Mouse (Mus musculus) hindbrain, embryonic 11.5 days (tissue): ENCODE data around the gene Cap2. TPM values are rescaled to one million over a fixed set of nuclear protein-coding genes. Genes with fewer than 3 reads are reported as not detected.

ENCODE experiments used
- ATAC-seq: fragments of 200-750 bp; cut with Nextera tagmentation; 2 replicates; pipeline ENCODE4 v1.8.0; 2017; ENCODE audit warnings: mild to moderate bottlenecking, moderate TSS enrichment, moderate library complexity; ENCODE audit not compliant: low FRiP score
- DNase-seq: peaks from one replicate; pipeline ENCODE4 v3.0.0-alpha.2; 2015; ENCODE audit warnings: low spot score
- H3K27ac ChIP-seq: fragments of 300-500 bp; sonication (generic); 2 replicates; pipeline ENCODE4 v1.5.1; 2014; ENCODE audit warnings: mild to moderate bottlenecking, low read depth, low read length
- H3K27me3 ChIP-seq: fragments of 300-500 bp; sonication (generic); 2 replicates; pipeline ENCODE4 v1.6.1; 2014; ENCODE audit warnings: mild to moderate bottlenecking, low read length, moderate library complexity, mixed read lengths; ENCODE audit not compliant: control insufficient read depth, insufficient read depth
- H3K36me3 ChIP-seq: fragments of 300-500 bp; sonication (generic); 2 replicates; pipeline ENCODE4 v1.6.1; 2014; ENCODE audit warnings: mild to moderate bottlenecking, low read length, moderate library complexity, mixed read lengths; ENCODE audit not compliant: control insufficient read depth, insufficient read depth
- H3K4me1 ChIP-seq: fragments of 300-500 bp; sonication (generic); replicated peaks from 2 replicates; pipeline ENCODE4 v1.6.1; 2014; ENCODE audit warnings: low read length, mixed read lengths; ENCODE audit not compliant: control insufficient read depth, insufficient read depth
- H3K4me2 ChIP-seq: fragments of 300-500 bp; sonication (generic); replicated peaks from 2 replicates; pipeline ENCODE4 v1.6.1; 2014; ENCODE audit warnings: mild to moderate bottlenecking, low read depth, low read length
- H3K4me3 ChIP-seq: fragments of 300-500 bp; sonication (generic); 2 replicates; pipeline ENCODE4 v1.5.1; 2014; ENCODE audit warnings: low read depth, low read length
- H3K9ac ChIP-seq: fragments of 300-500 bp; sonication (generic); 2 replicates; pipeline ENCODE4 v1.6.1; 2014; ENCODE audit warnings: low read depth, low read length
- H3K9me3 ChIP-seq: fragments of 300-500 bp; sonication (generic); 2 replicates; pipeline ENCODE4 v1.6.1; 2016; ENCODE audit warnings: low read length; ENCODE audit not compliant: control insufficient read depth
- whole genome bisulfite sequencing: fragments of 180-500 bp; shearing (Covaris S2); extraction: QIAGEN DNeasy Blood & Tissue Kit; methylation state at CpG from one replicate; pipeline ENCODE4 v1.1.7; 2014; 5-methylcytosine and 5-hydroxymethylcytosine counted together
- polyA plus RNA-seq: library from polyadenylated mRNA; unstranded; fragments of >200 nt; fragmentation: Nextera tagmentation; extraction: Ambion mirVana; gene quantifications from 2 replicates; pipeline ENCODE4 v1.2.1, GENCODE M21; 2014

Cap2 gene
- polyA plus RNA-seq, 1 experiment from 2014 or later: 7.1 TPM

DNA sequence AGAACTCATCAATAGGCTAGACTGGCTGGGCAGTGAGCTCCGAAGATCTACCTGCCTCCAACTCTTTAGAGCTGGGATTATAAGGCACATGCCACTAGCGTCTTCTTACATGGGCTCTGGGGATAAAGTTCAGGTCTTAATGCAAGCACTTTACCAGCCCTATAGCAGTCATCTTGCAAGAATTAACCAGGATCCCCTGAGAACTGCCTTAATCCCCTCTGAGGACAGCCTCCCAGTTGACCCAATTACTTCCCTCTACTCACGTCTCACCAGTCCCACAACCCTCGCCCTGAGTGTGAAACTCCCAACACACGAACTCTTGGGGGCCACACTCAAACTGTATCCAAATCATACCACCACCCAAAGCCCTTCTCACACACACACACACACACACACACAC, 64.3 kb downstream of the Cap2 start:
- no peaks in the 10 kb centered on the region for H3K36me3 ChIP-seq
- H3K4me2 ChIP-seq: no peak overlapping the region
- DNase-seq (no peak), ATAC-seq (no peak)
- no peak overlapping the region for H3K27ac ChIP-seq
- H3K9me3 ChIP-seq: no peaks in the 10 kb centered on the region
- no peak overlapping the region for H3K4me3 ChIP-seq
- no peak overlapping the region for H3K9ac ChIP-seq
- H3K27me3 ChIP-seq: no peaks in the 10 kb centered on the region
- WGBS: 86% methylated on average over 5 of the region's 5 CpGs
- H3K4me1 ChIP-seq: no peaks in the 10 kb centered on the region

- Histone ChIP-seq H3K9ac (no peak overlapping the region), H3K27ac (no peak overlapping the region), H3K4me2 (no peak overlapping the region), H3K27me3 (no peaks in the 10 kb centered on the region), H3K36me3 (no peaks in the 10 kb centered on the region), H3K4me1 (no peaks in the 10 kb centered on the region), H3K4me3 (no peak overlapping the region), H3K9me3 (no peaks in the 10 kb centered on the region)
- ATAC-seq (no peak), DNase-seq (no peak)
- WGBS: 92% methylated on average over 8 of the region's 8 CpGs
Measured at GRCm38 (mm10) chr13:46569469-46569868, 67.8 kb downstream of the Cap2 start.

DNA sequence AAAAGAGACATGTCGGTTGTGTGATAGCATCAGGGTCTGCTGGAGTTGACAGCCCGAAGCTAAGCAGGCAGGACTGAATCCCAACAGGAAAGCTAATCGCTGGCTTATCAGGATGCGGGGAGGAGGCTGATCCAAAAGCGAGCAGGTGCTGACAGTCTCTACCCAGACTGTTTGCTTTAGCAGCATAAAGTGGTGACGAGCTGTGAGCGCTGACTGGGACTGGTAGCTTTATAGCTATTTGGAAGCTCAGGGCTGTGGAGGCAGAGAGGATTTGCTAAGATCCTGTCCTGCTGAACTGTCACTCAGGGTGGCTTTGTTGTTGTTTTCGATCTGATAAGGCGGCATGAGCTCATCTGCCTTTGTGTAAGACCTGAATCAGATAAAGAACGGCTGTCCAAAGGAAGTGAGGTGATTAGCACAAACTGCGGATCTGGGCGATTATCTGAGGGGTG, 69.5 kb downstream of the Cap2 start:
- no peaks in the 10 kb centered on the region for H3K9me3 ChIP-seq
- H3K27ac ChIP-seq: peak overlapping the region; percentile 51
- H3K36me3 ChIP-seq: no peaks in the 10 kb centered on the region
- no peaks in the 10 kb centered on the region for H3K4me1 ChIP-seq
- peak overlapping the region; percentile 32 for H3K4me2 ChIP-seq
- peak; percentile 58 for DNase-seq
- no peaks in the 10 kb centered on the region for H3K27me3 ChIP-seq
- H3K9ac ChIP-seq: peak overlapping the region; percentile 44
- 12% methylated on average over 12 of the region's 12 CpGs for WGBS
- peak overlapping the region; percentile 6; the same call in 1 of the 2 replicates for H3K4me3 ChIP-seq
- ATAC-seq: peak; percentile 56; the same call in 1 of the 2 replicates

DNA sequence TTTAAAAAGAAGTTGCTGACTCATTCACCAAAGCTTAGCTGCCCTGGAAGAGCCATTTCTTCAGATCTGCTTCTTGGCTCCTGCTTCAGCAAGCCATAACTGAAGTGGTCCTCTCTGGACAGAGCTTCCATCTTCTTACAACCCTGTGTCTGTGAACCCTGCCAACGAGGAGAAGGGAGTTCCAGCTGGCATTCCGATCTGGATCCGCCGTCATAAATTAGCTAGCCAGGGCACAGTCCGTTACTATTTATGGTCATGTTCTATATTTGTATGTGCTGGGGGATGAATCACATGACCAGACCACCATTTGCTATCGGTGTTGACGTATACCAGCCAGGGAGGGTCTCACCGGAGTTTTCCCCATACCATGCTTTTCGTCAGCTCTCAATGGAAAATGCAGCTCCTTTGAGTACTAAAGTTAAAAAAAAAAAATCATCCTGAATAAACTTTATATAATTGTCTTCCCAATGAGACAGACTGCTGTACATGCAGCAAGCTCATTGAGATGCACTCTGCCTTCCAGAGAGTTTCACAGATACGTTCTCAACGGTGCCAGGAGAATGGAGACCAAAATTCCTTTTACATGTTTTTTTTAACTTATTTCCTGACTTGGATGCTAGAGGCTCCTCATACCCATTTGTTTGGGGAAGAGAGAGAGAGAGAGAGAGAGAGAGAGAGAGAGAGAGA, 70.5 kb downstream of the Cap2 start:
- no peaks in the 10 kb centered on the region for H3K27me3 ChIP-seq
- ATAC-seq: no peak
- H3K36me3 ChIP-seq: no peaks in the 10 kb centered on the region
- H3K27ac ChIP-seq: no peak overlapping the region
- H3K9ac ChIP-seq: no peak overlapping the region
- no peaks in the 10 kb centered on the region for H3K4me1 ChIP-seq
- peak; percentile 18 for DNase-seq
- 82% methylated on average over 11 of the region's 11 CpGs for WGBS
- H3K4me2 ChIP-seq: no peak overlapping the region
- no peaks in the 10 kb centered on the region for H3K9me3 ChIP-seq
- H3K4me3 ChIP-seq: no peak overlapping the region

GRCm38 (mm10) chr13:46572648-46573163, 71.1 kb downstream of the Cap2 start:
- Histone ChIP-seq H3K4me3 (no peak overlapping the region), H3K4me1 (no peaks in the 10 kb centered on the region), H3K27ac (no peak overlapping the region), H3K27me3 (no peaks in the 10 kb centered on the region), H3K9ac (no peak overlapping the region), H3K4me2 (no peak overlapping the region), H3K9me3 (no peaks in the 10 kb centered on the region), H3K36me3 (no peaks in the 10 kb centered on the region)
- 64% methylated on average over 9 of the region's 9 CpGs for WGBS
- DNase-seq: no peak
- no peak for ATAC-seq

DNA sequence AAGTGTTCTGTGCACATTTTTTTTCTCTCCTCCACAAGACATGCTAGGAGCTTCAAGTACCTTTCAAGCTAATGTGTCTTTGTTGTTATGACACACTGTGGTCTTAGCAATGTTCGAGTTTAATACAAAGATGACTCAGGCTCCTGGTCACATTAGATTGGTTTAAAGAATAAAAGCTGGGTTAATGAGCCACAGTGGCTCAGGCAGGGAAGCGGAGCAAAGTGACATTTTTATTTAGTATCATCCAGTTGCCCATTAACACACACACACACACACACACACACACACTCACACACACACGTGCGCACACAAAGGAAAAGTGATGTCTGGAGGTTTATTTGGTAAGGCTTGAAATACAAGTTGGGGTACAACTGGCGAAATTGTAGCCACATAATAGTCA, 72.6 kb downstream of the Cap2 start:
- no peak for ATAC-seq
- 83% methylated on average over 5 of the region's 5 CpGs for WGBS

GRCm38 (mm10) chr13:46574707-46575106, 73.1 kb downstream of the Cap2 start:
- Histone ChIP-seq H3K27me3 (no peaks in the 10 kb centered on the region), H3K4me3 (no peak overlapping the region), H3K4me2 (no peak overlapping the region), H3K9me3 (no peaks in the 10 kb centered on the region), H3K27ac (no peak overlapping the region), H3K4me1 (no peaks in the 10 kb centered on the region), H3K36me3 (no peaks in the 10 kb centered on the region), H3K9ac (no peak overlapping the region)
- no peak for ATAC-seq
- WGBS: 87% methylated on average over 4 of the region's 4 CpGs
- DNase-seq: no peak

More for the DNA sequence above, 72.6 kb downstream of the Cap2 start:
- H3K27me3 ChIP-seq: no peaks in the 10 kb centered on the region
- no peaks in the 10 kb centered on the region for H3K4me1 ChIP-seq
- no peak overlapping the region for H3K27ac ChIP-seq
- H3K4me2 ChIP-seq: no peak overlapping the region
- no peak for DNase-seq
- H3K4me3 ChIP-seq: no peak overlapping the region
- no peaks in the 10 kb centered on the region for H3K9me3 ChIP-seq
- H3K9ac ChIP-seq: no peak overlapping the region
- H3K36me3 ChIP-seq: no peaks in the 10 kb centered on the region

- 78% methylated on average over 7 of the region's 7 CpGs for WGBS
- H3K27ac ChIP-seq: no peak overlapping the region
- no peak overlapping the region for H3K4me2 ChIP-seq
- no peaks in the 10 kb centered on the region for H3K36me3 ChIP-seq
- DNase-seq (no peak), ATAC-seq (no peak)
- no peaks in the 10 kb centered on the region for H3K27me3 ChIP-seq
- no peak overlapping the region for H3K9ac ChIP-seq
- no peaks in the 10 kb centered on the region for H3K4me1 ChIP-seq
- no peaks in the 10 kb centered on the region for H3K9me3 ChIP-seq
- H3K4me3 ChIP-seq: no peak overlapping the region
Measured at GRCm38 (mm10) chr13:46584860-46585259, 83.2 kb downstream of the Cap2 start.

- DNase-seq (no peak), ATAC-seq (no peak)
- H3K9me3 ChIP-seq: no peaks in the 10 kb centered on the region
- H3K4me3 ChIP-seq: no peak overlapping the region
- H3K4me2 ChIP-seq: no peak overlapping the region
- 86% methylated on average over 17 of the region's 17 CpGs for WGBS
- no peaks in the 10 kb centered on the region for H3K27me3 ChIP-seq
- no peak overlapping the region for H3K27ac ChIP-seq
- H3K4me1 ChIP-seq: no peaks in the 10 kb centered on the region
- H3K36me3 ChIP-seq: no peaks in the 10 kb centered on the region
- no peak overlapping the region for H3K9ac ChIP-seq
Measured at GRCm38 (mm10) chr13:46587717-46588289, 86.2 kb downstream of the Cap2 start.
